Mouse (Mus musculus) hindbrain, embryonic 15.5 days (tissue): Measurements from ENCODE around the gene Gm14496. TPM values are rescaled to one million over a fixed set of nuclear protein-coding genes. Genes with fewer than 3 reads are reported as not detected.
"Not testable (repeated sequence)": the region's sequence is repeated elsewhere in the genome, so short reads cannot be mapped to it uniquely, and the experiment has no call there.

Experiments used
- ATAC-seq: fragments of 200-750 bp; cut with Nextera tagmentation; 2 replicates; pipeline ENCODE4 v1.8.0; 2017; ENCODE audit warnings: low read depth, moderate number of reproducible peaks, moderate TSS enrichment; ENCODE audit not compliant: low FRiP score
- H3K27ac ChIP-seq: fragments of 300-500 bp; sonication (generic); replicated peaks from 2 replicates; pipeline ENCODE4 v1.5.1; 2015; ENCODE audit warnings: mild to moderate bottlenecking, inconsistent platforms
- H3K27me3 ChIP-seq: fragments of 300-500 bp; sonication (generic); 2 replicates; pipeline ENCODE4 v1.6.1; 2015; ENCODE audit warnings: control low read depth, inconsistent platforms
- H3K36me3 ChIP-seq: fragments of 300-500 bp; sonication (generic); 2 replicates; pipeline ENCODE4 v1.6.1; 2015; ENCODE audit warnings: control low read depth, inconsistent platforms
- H3K4me1 ChIP-seq: fragments of 300-500 bp; sonication (generic); replicated peaks from 2 replicates; pipeline ENCODE4 v1.6.1; 2015; ENCODE audit warnings: control low read depth, inconsistent platforms
- H3K4me2 ChIP-seq: fragments of 300-500 bp; sonication (generic); 2 replicates; pipeline ENCODE4 v1.6.1; 2015; ENCODE audit warnings: moderate library complexity, mild to moderate bottlenecking, inconsistent platforms
- H3K4me3 ChIP-seq: fragments of 300-500 bp; sonication (generic); 2 replicates; pipeline ENCODE4 v1.5.1; 2015; ENCODE audit warnings: mild to moderate bottlenecking, inconsistent platforms
- H3K9ac ChIP-seq: fragments of 300-500 bp; sonication (generic); 2 replicates; pipeline ENCODE4 v1.6.1; 2015; ENCODE audit warnings: inconsistent platforms
- H3K9me3 ChIP-seq: fragments of 300-500 bp; sonication (generic); 2 replicates; pipeline ENCODE4 v1.6.1; 2016; ENCODE audit warnings: control low read depth, inconsistent platforms
- WGBS: fragments of 180-500 bp; shearing (Covaris S2); methylation state at CpG from one replicate; pipeline ENCODE4 v1.1.7; 2015; 5-methylcytosine and 5-hydroxymethylcytosine counted together
- polyA plus RNA-seq: library from polyadenylated mRNA; unstranded; fragments of >200 nt; fragmentation: Nextera tagmentation; extraction: Ambion mirVana; gene quantifications from 2 replicates; pipeline ENCODE4 v1.2.1, GENCODE M21; 2015

The Gm14496 gene
- polyA plus RNA-seq, result not detected in 2 replicates

GRCm38 (mm10) chr2:181990829-181991228 is at the start of gene Gm14496:
Gene Gm14496, plus strand, starts transcription at chr2:181991129.
- H3K9ac ChIP-seq, result no peak within 1 kb of the TSS
- H3K27ac ChIP-seq, result no peak within 1 kb of the TSS
- no peaks in the 10 kb centered on the region for H3K27me3 ChIP-seq
- H3K4me3 ChIP-seq, result no peak within 1 kb of the TSS
- WGBS, result 68% methylated on average over 3 of the region's 3 CpGs
- no peaks in the 10 kb centered on the region for H3K36me3 ChIP-seq
- H3K4me1 ChIP-seq, result no peaks in the 10 kb centered on the region
- no peak within 1 kb of the TSS for H3K4me2 ChIP-seq
- ATAC-seq, result no peak
- no peaks in the 10 kb centered on the region for H3K9me3 ChIP-seq

GRCm38 (mm10) chr2:181952747-181953680 is 37.9 kb upstream of the Gm14496 start:
- H3K36me3 ChIP-seq, H3K27me3 ChIP-seq, H3K27ac ChIP-seq, H3K9me3 ChIP-seq, ATAC-seq, H3K4me1 ChIP-seq: not testable (repeated sequence)
- Histone ChIP-seq H3K4me2 (peak overlapping the region; percentile 59), H3K9ac (0 out of 2 replicates have a peak overlapping the region, but pooled peaks have one; percentile 27), H3K4me3 (peak overlapping the region; percentile 37)
- WGBS, result 20% methylated on average over 21 of the region's 21 CpGs

- no peak overlapping the region for H3K4me2 ChIP-seq
- no peak for ATAC-seq
- H3K4me3 ChIP-seq, result no peak overlapping the region
- H3K27ac ChIP-seq, result no peak overlapping the region
- H3K27me3 ChIP-seq, result no peaks in the 10 kb centered on the region
- no peaks in the 10 kb centered on the region for H3K36me3 ChIP-seq
- H3K9ac ChIP-seq, result no peak overlapping the region
- H3K4me1 ChIP-seq, result no peaks in the 10 kb centered on the region
- no peaks in the 10 kb centered on the region for H3K9me3 ChIP-seq
- WGBS, result 81% methylated on average over 7 of the region's 7 CpGs
Observed at GRCm38 (mm10) chr2:181968395-181968794, 22.5 kb upstream of the Gm14496 start.

- WGBS, result 92% methylated on average over 2 of the region's 2 CpGs
- Histone ChIP-seq H3K9ac (no peak overlapping the region), H3K9me3 (no peaks in the 10 kb centered on the region), H3K36me3 (no peaks in the 10 kb centered on the region), H3K4me3 (no peak overlapping the region), H3K27ac (no peak overlapping the region), H3K4me1 (no peaks in the 10 kb centered on the region), H3K27me3 (no peaks in the 10 kb centered on the region), H3K4me2 (no peak overlapping the region)
- ATAC-seq, result no peak
Observed at GRCm38 (mm10) chr2:181969187-181969586, 21.7 kb upstream of the Gm14496 start.

- not testable (repeated sequence) for H3K9me3 ChIP-seq, H3K36me3 ChIP-seq, H3K27me3 ChIP-seq, H3K9ac ChIP-seq, H3K4me1 ChIP-seq, H3K4me3 ChIP-seq, H3K27ac ChIP-seq, ATAC-seq, H3K4me2 ChIP-seq
- WGBS, result 71% methylated on average over 7 of the region's 7 CpGs
Observed at GRCm38 (mm10) chr2:181981969-181982368, 9.0 kb upstream of the Gm14496 start.

Other genes starting within 250 kb of the Gm14496 start
- gene Myt1, start 227.8 kb upstream of the Gm14496 start, polyA plus RNA-seq, result 14.8 and 19.1 TPM in 2 replicates
- 27.2 and 28.8 TPM in 2 replicates for gene Pcmtd2, start 153.3 kb upstream of the Gm14496 start, polyA plus RNA-seq
- gene Polr3k, start 126.8 kb upstream of the Gm14496 start, polyA plus RNA-seq, result 70.8 and 73.4 TPM in 2 replicates